Mouse (Mus musculus) midbrain, embryonic 16.5 days (tissue): ENCODE data around the gene Pde8a. TPM values are rescaled to one million over a fixed set of nuclear protein-coding genes. Genes with fewer than 3 reads are reported as not detected.

Experiments used
- ATAC-seq: fragments of 200-750 bp; cut with Nextera tagmentation; 2 replicates; pipeline ENCODE4 v1.8.0; 2017; ENCODE audit warnings: moderate TSS enrichment
- H3K27ac ChIP-seq: fragments of 300-500 bp; sonication (generic); 2 replicates; pipeline ENCODE4 v1.5.1; 2014; ENCODE audit warnings: mild to moderate bottlenecking, low read length, mixed read lengths
- H3K27me3 ChIP-seq: fragments of 300-500 bp; sonication (generic); 2 replicates; pipeline ENCODE4 v1.6.1; 2014; ENCODE audit warnings: low read depth, low read length, mixed read lengths; ENCODE audit not compliant: control insufficient read depth, insufficient read depth
- H3K36me3 ChIP-seq: fragments of 300-500 bp; sonication (generic); 2 replicates; pipeline ENCODE4 v1.6.1; 2014; ENCODE audit warnings: mild to moderate bottlenecking, low read length, moderate library complexity, mixed read lengths; ENCODE audit not compliant: control insufficient read depth, insufficient read depth
- H3K4me1 ChIP-seq: fragments of 300-500 bp; sonication (generic); 2 replicates; pipeline ENCODE4 v1.6.1; 2014; ENCODE audit warnings: mild to moderate bottlenecking, low read length, mixed read lengths; ENCODE audit not compliant: control insufficient read depth, insufficient read depth
- H3K4me2 ChIP-seq: fragments of 300-500 bp; sonication (generic); 2 replicates; pipeline ENCODE4 v1.6.1; 2014; ENCODE audit warnings: mild to moderate bottlenecking, low read length, mixed read lengths
- H3K4me3 ChIP-seq: fragments of 300-500 bp; sonication (generic); 2 replicates; pipeline ENCODE4 v1.5.1; 2014; ENCODE audit warnings: low read depth, mild to moderate bottlenecking, low read length, moderate library complexity, mixed read lengths
- H3K9ac ChIP-seq: fragments of 300-500 bp; sonication (generic); 2 replicates; pipeline ENCODE4 v1.6.1; 2014; ENCODE audit warnings: low read depth, low read length, mixed read lengths
- H3K9me3 ChIP-seq: fragments of 300-500 bp; sonication (generic); replicated peaks from 2 replicates; pipeline ENCODE4 v1.6.1; 2014; ENCODE audit warnings: mild to moderate bottlenecking, low read length, mixed read lengths; ENCODE audit not compliant: control insufficient read depth, poor library complexity, severe bottlenecking
- WGBS: fragments of 180-500 bp; shearing (Covaris S2); extraction: QIAGEN DNeasy Blood & Tissue Kit; methylation state at CpG from one replicate; pipeline ENCODE4 v1.1.7; 2014; 5-methylcytosine and 5-hydroxymethylcytosine counted together
- polyA plus RNA-seq: library from polyadenylated mRNA; unstranded; fragments of >200 nt; fragmentation: Nextera tagmentation; extraction: Ambion mirVana; gene quantifications from 2 replicates; pipeline ENCODE4 v1.2.1, GENCODE M21; 2015

Gene Pde8a
- polyA plus RNA-seq, 1 experiment from 2014 or later, result 1.6 TPM

- no peak overlapping the region for H3K9ac ChIP-seq
- H3K9me3 ChIP-seq, result no peaks in the 10 kb centered on the region
- no peak overlapping the region for H3K4me2 ChIP-seq
- no peaks in the 10 kb centered on the region for H3K4me1 ChIP-seq
- no peaks in the 10 kb centered on the region for H3K36me3 ChIP-seq
- H3K27me3 ChIP-seq, result no peaks in the 10 kb centered on the region; the same call in 1 of the 2 replicates
- no peak for ATAC-seq
- no peak overlapping the region for H3K27ac ChIP-seq
- 90% methylated on average over 7 of the region's 7 CpGs for WGBS
- no peak overlapping the region for H3K4me3 ChIP-seq
Measured at GRCm38 (mm10) chr7:81355746-81356145, 142.3 kb downstream of the Pde8a start.

GRCm38 (mm10) chr7:81356360-81356759, 143.0 kb downstream of the Pde8a start:
- H3K4me2 ChIP-seq, result no peak overlapping the region
- H3K9ac ChIP-seq, result no peak overlapping the region
- H3K9me3 ChIP-seq, result no peaks in the 10 kb centered on the region
- no peaks in the 10 kb centered on the region for H3K27me3 ChIP-seq
- H3K4me3 ChIP-seq, result no peak overlapping the region
- WGBS, result 91% methylated on average over 1 of the region's 1 CpGs
- H3K27ac ChIP-seq, result no peak overlapping the region
- H3K4me1 ChIP-seq, result no peaks in the 10 kb centered on the region
- no peak for ATAC-seq
- H3K36me3 ChIP-seq, result no peaks in the 10 kb centered on the region

- Histone ChIP-seq H3K27me3 (no peaks in the 10 kb centered on the region), H3K4me1 (no peaks in the 10 kb centered on the region), H3K27ac (no peak overlapping the region), H3K36me3 (no peaks in the 10 kb centered on the region), H3K9me3 (no peaks in the 10 kb centered on the region), H3K4me3 (no peak overlapping the region), H3K4me2 (no peak overlapping the region), H3K9ac (no peak overlapping the region)
- ATAC-seq, result no peak
- 88% methylated on average over 7 of the region's 7 CpGs for WGBS
Measured at GRCm38 (mm10) chr7:81356975-81357374, 143.6 kb downstream of the Pde8a start.

- H3K4me2 ChIP-seq, result no peak overlapping the region
- H3K27ac ChIP-seq, result no peak overlapping the region
- ATAC-seq, result no peak
Measured at GRCm38 (mm10) chr7:81367946-81368345, 154.6 kb downstream of the Pde8a start.

GRCm38 (mm10) chr7:81369724-81370123, 156.3 kb downstream of the Pde8a start:
- 73% methylated on average over 3 of the region's 3 CpGs for WGBS
- no peaks in the 10 kb centered on the region for H3K27me3 ChIP-seq
- no peaks in the 10 kb centered on the region for H3K9me3 ChIP-seq
- H3K4me1 ChIP-seq, result 0 out of 2 replicates have a peak, but pooled peaks cover 3% of the 10 kb centered on the region
- no peaks in the 10 kb centered on the region for H3K36me3 ChIP-seq
- ATAC-seq, result no peak
- H3K4me2 ChIP-seq, result no peak overlapping the region
- no peak overlapping the region for H3K4me3 ChIP-seq
- H3K9ac ChIP-seq, result no peak overlapping the region
- H3K27ac ChIP-seq, result no peak overlapping the region

More at GRCm38 (mm10) chr7:81367946-81368345, 154.6 kb downstream of the Pde8a start:
- no peak overlapping the region for H3K9ac ChIP-seq
- no peaks in the 10 kb centered on the region for H3K36me3 ChIP-seq
- no peaks in the 10 kb centered on the region for H3K27me3 ChIP-seq
- 78% methylated on average over 3 of the region's 3 CpGs for WGBS
- H3K9me3 ChIP-seq, result no peaks in the 10 kb centered on the region
- no peak overlapping the region for H3K4me3 ChIP-seq
- H3K4me1 ChIP-seq, result 0 out of 2 replicates have a peak, but pooled peaks cover 3% of the 10 kb centered on the region

GRCm38 (mm10) chr7:81371811-81372210, 158.4 kb downstream of the Pde8a start:
- Histone ChIP-seq H3K9ac (peak overlapping the region; percentile 59; the same call in 1 of the 2 replicates), H3K27ac (no peak overlapping the region), H3K9me3 (no peaks in the 10 kb centered on the region), H3K36me3 (no peaks in the 10 kb centered on the region), H3K4me1 (0 out of 2 replicates have a peak, but pooled peaks cover 3% of the 10 kb centered on the region), H3K4me3 (peak overlapping the region; percentile 27; the same call in 1 of the 2 replicates), H3K4me2 (peak overlapping the region; percentile 74), H3K27me3 (no peaks in the 10 kb centered on the region)
- peak; percentile 83 for ATAC-seq
- WGBS, result 13% methylated on average over 5 of the region's 5 CpGs

GRCm38 (mm10) chr7:81372337-81372920, 159.0 kb downstream of the Pde8a start:
- Histone ChIP-seq H3K36me3 (no peaks in the 10 kb centered on the region), H3K27me3 (no peaks in the 10 kb centered on the region), H3K4me1 (0 out of 2 replicates have a peak, but pooled peaks cover 3% of the 10 kb centered on the region), H3K4me2 (peak overlapping the region; percentile 74), H3K27ac (no peak overlapping the region), H3K9ac (peak overlapping the region; percentile 59), H3K4me3 (peak overlapping the region; percentile 27), H3K9me3 (no peaks in the 10 kb centered on the region)
- ATAC-seq, result peak; percentile 95
- 4% methylated on average over 13 of the region's 13 CpGs for WGBS

- no peaks in the 10 kb centered on the region for H3K9me3 ChIP-seq
- H3K36me3 ChIP-seq, result no peaks in the 10 kb centered on the region
- H3K27ac ChIP-seq, result no peak overlapping the region
- H3K9ac ChIP-seq, result no peak overlapping the region
- no peaks in the 10 kb centered on the region for H3K27me3 ChIP-seq
- no peak overlapping the region for H3K4me3 ChIP-seq
- no peak overlapping the region for H3K4me2 ChIP-seq
- 80% methylated on average over 1 of the region's 1 CpGs for WGBS
- ATAC-seq, result no peak
- H3K4me1 ChIP-seq, result no peaks in the 10 kb centered on the region
Measured at GRCm38 (mm10) chr7:81379363-81379762, 166.0 kb downstream of the Pde8a start.
